Mouse (Mus musculus): Measurements from ENCODE around the gene Prrt1.

DNA sequence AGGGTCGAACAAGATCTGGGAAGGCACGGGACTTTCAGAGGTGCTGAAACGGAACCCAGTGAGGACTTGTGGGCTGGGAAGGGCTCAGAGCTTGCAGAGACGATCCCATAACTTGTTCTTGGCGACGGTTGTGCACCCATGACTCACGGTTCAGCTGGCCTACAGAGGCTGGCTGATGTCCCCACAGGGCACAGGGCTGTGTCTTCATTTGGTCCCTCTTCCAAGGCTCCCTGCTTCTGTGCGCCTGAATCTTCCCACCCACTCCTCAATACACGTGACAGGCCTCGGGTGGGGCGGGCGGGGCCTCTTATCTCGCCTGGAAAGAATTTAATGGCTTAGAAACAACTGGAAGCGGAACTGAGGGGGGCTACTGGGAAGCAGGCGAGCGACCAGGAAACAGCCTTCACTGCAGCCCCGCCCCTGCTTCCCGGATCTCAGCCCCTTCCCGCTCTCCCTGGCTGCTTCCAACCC, 31.8 kb downstream of the Prrt1 start:
- TF ChIP-seq GATA1 (IDR thresholded peaks at IDR 0.05; ENCODE audit: borderline replicate concordance, low read length) (no peak), FLI1 (IDR thresholded peaks at IDR 0.05; ENCODE audit: low read length) (no peak)
